Mouse (Mus musculus) liver, adult 2 months (tissue): ENCODE data around the gene Plpp7.

Experiments
- CTCF ChIP-seq: fragments of 200-500 bp; IDR thresholded peaks from 2 replicates; pipeline ENCODE4 v1.5.1; 2011; ENCODE audit warnings: low read depth, low read length, control low read depth
- POLR2A ChIP-seq: fragments of 200-500 bp; IDR thresholded peaks from 2 replicates; pipeline ENCODE4 v1.6.1; 2011; ENCODE audit warnings: low read length, control low read depth; ENCODE audit not compliant: insufficient read depth; ENCODE audit errors: extremely low read depth

- TF ChIP-seq CTCF: no peak
- no peak for TF ChIP-seq POLR2A
These were observed 34.2 kb downstream of the Plpp7 start for GRCm38 (mm10) chr2:32129383-32130074.
